Mouse (Mus musculus) testis, adult 2 months (tissue): ENCODE results near the gene Cntf.

Experiments used
- CTCF ChIP-seq: fragments of 200-500 bp; IDR thresholded peaks from 2 replicates; pipeline ENCODE4 v1.5.1; 2012; ENCODE audit warnings: low read depth, mild to moderate bottlenecking, inconsistent platforms, low read length, moderate library complexity; ENCODE audit not compliant: control insufficient read depth, insufficient read depth, insufficient replicate concordance
- POLR2A ChIP-seq: fragments of 200-500 bp; IDR thresholded peaks from 2 replicates; pipeline ENCODE4 v1.6.1; 2012; ENCODE audit warnings: low read depth, mild to moderate bottlenecking, inconsistent platforms, low read length, moderate library complexity; ENCODE audit not compliant: control insufficient read depth

DNA sequence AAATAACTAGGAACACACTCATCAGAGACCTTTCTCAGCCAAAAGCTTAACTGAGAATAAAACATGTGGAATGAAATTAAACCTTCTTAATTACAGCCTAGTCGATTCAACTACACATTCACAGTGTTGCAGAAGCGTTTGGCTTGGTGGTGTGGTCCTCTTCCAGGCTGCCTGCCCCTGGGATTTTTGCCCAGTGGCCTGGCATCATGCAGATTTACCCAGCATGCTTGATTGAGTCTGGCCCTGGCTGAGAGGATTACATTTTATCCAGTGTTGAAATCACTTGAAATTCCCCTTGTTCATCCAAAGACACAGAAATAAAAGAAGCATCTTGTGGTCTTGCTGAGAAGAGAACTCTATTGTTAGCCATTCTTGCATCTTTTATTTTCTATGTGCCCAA lies 5.8 kb downstream of the Cntf start:
- no peak for TF ChIP-seq POLR2A
- TF ChIP-seq CTCF = no peak
